Mouse (Mus musculus): ENCODE results near the gene 4922502D21Rik.
"Not testable (repeated sequence)": the region's sequence is repeated elsewhere in the genome, so short reads cannot be mapped to it uniquely, and the experiment has no call there.

Gene 4922502D21Rik

DNA sequence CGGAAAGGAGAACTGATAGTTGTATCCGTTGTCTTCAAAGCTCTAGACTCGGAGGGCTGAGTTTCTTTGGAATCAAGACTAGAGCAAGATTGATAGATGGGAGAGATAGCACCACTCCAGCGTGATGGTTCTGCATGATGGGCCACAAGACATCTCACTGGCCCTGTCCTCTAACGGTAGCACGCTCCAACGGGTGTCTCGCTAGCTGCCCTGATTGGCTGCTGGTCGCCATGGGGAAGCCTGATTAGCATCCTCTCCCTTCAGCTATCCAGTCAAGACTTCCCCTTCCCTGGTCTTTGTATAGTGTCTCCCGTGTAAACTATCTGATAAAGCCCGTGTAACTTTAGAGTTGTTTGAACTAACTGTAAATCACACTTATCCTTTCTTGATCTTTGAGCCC, at the start of gene 4922502D21Rik:
Gene 4922502D21Rik (minus strand): TSS at position 187 of the 400 bp plus-strand sequence.
- DNase-seq = no peak

DNA sequence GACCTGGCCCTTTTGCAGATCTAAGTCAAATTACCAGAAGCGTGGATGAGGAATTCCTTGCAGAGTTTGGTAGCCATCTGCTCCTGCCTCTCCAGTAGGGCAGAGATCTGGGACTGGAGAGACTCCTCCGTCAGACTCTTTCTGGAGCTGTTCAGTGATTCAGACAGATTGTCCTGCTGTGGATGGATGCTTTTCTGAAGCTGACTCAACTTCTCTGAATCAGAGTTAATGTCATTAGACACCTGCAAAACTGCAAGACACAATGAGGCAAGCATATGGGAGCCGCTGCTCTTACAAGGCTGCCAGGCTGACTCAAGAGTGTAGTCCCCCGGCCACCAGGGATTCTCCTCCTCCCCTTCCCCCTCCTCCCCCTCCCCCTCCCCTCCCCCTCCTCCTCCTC, 48.9 kb upstream of the 4922502D21Rik start:
- DNase-seq = no peak

- DNase-seq = no peak
Observed at GRCm38 (mm10) chr6:129374937-129375471, 43.4 kb upstream of the 4922502D21Rik start.

GRCm38 (mm10) chr6:129369374-129370132, 38.0 kb upstream of the 4922502D21Rik start:
- no peak for DNase-seq

DNA sequence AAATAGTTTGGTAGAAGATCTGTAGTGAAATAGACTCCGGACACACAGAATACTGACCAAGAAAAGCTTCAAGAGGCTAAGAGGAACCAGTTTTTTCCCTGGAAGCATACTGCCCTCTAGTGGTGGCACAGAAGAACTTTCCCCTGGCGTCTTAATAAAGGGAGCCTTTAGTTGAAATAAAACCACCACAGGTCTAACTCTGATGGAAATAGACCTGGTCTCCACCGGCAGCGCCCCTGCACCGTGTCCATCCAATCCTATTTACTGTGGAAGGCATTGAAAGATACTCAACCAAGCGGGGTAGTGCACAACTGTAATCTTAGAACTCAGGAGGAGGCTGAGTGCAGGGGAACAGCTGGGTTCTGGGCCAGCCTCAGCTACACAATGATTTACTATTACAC, 34.4 kb upstream of the 4922502D21Rik start:
- peak in 1 of 2 experiments; percentile 31 for DNase-seq

GRCm38 (mm10) chr6:129363942-129364341, 32.3 kb upstream of the 4922502D21Rik start:
- no peak for DNase-seq

DNA sequence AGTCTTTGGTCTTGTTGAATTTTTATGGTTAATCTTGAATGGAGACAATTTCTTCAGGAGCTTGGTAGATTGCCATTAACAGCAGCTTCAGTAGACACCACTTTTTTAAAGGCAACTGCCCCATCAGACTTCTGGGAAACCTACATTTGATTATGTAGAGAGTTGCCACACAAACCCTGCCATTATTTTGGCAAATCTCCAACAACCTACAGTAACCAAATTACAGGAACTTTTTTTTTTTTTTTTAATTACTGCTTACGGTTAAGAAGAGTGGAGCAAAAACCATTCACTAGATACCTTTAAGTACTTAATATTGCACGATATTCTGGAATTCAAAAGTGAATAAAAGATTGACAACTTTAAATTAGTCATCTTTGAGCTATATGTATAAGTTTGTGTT, 27.9 kb upstream of the 4922502D21Rik start:
- DNase-seq = no peak

DNA sequence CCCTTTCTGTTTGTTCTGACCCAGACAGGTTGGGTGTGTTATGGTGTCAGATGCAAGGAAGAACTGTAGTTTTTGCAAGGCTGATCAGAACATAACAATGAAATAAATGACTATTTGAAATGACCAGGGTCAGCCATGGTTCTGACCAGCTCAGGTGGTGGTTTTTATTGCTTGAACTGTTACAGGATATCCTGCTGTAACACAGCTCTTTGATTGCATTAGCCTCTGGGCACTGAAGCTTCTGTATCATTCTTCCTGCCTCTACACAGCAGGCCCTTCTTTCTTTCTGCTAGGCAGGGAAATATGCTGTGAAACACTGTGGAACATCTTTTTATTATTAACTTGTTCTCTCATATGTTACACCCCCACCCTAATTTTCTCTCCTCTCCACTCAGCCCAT, 24.8 kb upstream of the 4922502D21Rik start:
- no peak for DNase-seq

GRCm38 (mm10) chr6:129355774-129356173, 24.2 kb upstream of the 4922502D21Rik start:
- no peak for DNase-seq

GRCm38 (mm10) chr6:129351091-129351490, 19.5 kb upstream of the 4922502D21Rik start:
- no peak for DNase-seq

DNA sequence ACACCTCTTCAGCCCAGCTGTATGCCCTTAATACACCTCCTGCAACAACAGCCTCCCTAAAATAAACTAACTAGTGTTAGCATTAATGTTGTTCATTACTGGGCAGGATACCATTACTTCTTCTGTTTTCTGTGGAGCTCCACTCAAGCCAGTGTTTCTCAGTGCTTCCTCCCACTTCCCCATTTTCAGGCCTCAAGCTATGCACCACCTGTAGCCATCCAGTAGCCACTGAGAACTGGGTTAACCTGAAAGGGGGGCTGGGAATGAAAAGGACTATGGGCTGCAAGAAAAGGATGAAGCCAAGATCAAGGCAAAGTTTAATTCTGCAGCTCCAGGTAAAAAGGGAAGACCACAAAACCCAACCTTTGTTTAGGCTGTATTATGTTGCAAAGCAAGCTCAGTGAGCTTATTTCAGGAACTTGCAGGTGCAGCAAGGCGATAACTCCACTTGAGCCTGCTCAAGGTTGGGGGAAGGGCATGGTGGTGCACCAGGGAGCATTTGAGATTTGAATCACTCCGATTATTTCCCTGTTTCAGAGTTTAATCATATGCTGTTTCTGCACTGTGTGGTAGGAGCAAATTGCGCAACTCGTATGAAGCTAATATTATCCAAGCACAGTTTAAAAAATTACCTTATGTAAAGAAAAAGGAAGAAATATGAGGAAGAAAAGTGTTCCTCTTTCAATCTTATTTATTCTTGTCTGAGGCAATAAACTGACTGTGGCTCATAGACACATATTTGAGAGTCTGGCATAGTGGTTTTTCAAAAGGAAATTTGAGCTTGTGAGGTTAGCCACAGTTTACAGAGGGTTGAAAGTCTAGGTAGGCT, 18.1 kb upstream of the 4922502D21Rik start:
- peak; percentile 13 to 20 for DNase-seq

DNA sequence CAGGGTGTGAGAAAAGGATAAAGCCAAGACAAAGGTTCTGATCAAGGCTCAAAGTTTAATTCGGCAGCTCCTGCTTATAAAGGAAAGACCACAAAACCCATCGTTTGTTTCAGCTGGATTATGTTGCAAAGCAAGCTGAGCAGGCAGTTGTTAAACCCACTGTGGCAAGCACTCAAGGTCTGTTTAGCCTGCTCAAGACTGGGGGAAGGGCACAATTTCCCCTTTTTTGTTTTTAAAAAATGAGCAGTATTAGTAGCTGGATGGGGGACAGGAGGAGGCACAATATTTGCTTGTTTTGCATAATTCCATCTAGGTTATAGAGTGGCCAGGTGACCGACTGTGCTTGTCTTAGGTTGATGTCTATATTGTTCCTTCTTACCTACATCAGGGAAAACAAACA, 12.8 kb upstream of the 4922502D21Rik start:
- DNase-seq = no peak

DNA sequence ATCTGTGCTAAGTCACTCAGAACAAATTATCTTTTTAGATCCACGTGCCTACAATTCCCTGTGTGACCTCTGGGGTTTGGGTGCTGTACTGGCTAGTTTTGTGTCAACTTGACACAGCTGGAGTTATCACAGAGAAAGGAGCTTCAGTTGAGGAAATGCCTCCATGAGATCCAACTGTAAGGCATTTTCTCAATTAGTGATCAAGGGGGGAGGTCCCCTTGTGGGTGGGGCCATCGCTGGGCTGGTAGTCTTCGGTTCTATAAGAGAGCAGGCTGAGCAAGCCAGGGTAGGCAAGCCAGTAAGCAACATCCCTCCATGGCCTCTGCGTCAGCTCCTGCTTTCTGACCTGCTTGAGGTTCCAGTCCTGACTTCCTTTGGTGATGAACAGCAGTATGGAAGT, 10.8 kb upstream of the 4922502D21Rik start, which contains the start of gene Clec12a:
Gene Clec12a (plus strand): TSS at position 301 of the 400 bp plus-strand sequence.
- not testable (repeated sequence) for DNase-seq

- no peak for DNase-seq
Observed at GRCm38 (mm10) chr6:129337751-129338150, 6.2 kb upstream of the 4922502D21Rik start.

DNA sequence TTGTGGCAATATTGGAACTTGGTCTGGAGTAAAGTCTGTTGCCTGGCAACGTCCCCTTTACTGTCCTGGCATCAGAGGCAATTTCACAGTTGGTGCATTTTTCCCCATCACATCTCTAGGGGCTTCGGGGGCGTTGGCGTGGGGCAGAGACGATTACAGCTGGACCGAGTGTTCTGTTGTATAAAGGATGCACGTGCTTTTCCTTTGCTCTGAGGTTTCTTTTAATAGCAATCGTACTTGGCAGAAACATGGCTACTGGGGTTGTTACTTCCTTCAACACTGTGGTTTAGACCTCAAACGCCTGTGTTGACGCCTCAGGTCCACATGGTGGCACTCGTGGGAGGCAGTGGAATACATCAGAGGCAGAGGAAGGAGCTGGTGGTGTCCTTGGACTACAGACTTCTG, 2.1 kb upstream of the 4922502D21Rik start:
- peak; percentile 16 to 45 for DNase-seq

GRCm38 (mm10) chr6:129326568-129327150, 4.9 kb downstream of the 4922502D21Rik start:
- no peak for DNase-seq

DNA sequence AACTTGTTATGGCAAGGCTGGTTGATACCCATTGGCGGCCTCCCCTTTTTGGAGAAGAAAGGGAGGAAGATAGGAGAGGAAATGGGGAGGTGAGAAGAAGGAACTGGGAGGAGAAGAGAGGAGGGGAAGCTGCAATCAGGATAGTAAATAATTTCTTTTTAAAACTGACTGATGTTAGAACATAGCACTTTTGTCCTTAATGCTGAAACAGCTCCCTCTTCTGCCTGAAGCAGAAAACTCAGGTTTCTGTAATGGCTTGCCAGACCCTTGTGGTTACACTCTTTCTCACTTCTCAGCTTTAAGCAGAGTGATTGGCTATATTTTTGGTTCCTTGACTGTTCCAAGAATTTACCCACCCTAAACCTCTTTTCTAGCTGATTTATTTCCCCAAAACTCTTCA, 5.6 kb downstream of the 4922502D21Rik start:
- DNase-seq = no peak

DNA sequence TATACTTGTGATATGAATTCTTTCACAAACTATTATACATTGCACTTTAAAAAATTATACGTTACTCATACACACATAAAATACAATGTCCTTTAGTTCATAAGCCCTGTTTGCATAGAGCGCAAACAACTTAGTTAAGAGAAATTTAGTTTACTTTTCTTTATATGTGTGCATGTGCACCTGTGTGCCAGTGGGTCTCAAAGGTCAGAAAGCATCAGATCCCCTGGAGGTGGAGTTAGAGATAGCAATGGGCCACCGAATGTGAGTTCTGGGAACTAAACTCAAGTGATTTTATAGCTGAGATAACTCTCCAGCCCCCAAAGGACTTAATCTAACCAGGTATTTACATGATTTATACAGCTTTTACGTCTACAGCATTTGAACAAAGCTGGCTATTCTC, 12.3 kb downstream of the 4922502D21Rik start:
- no peak for DNase-seq

GRCm38 (mm10) chr6:129318395-129318794, 13.2 kb downstream of the 4922502D21Rik start:
- no peak for DNase-seq

DNA sequence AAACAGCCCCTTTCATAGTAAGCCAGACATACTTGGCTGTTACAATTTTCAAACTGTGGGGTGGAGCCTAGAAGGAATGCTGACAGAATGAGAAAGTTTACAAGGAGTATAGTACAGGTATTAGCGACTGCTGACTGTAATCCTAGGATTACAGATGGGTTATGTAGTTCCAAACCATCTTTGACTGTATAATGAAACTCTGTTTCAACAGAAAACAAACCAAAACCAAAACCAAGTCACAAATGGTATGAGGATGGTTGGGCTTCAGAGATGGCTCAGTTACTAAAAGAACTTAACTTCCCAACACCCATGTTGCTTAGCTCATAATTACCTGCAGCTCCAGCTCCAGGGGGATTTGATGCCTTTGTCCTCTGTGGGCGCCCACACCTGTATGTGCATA, 15.1 kb downstream of the 4922502D21Rik start:
- no peak for DNase-seq

GRCm38 (mm10) chr6:129315698-129316097, 15.9 kb downstream of the 4922502D21Rik start:
- DNase-seq = no peak

DNA sequence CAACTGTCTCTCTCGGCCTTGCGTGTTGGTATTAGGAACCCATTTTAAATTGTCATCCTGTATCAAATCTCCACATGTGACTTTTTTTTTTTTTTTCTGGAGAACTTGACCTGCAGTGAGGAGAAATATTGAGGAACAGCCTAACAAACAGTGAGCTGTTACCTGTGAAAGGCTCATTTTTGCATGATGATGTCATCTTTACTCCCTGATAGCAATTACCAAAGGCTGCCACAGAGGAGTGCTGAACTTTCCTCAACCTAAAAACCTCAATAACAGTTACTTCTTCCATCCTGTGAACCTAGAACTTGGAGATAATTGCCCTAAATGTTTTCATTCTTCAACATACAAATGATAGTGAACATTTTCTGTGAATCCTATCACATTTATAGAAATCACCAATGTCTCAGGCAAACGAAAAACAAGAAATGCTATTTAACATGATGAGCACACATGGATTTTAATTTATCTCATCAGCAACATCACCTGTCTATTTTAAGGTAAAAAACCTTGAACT, 16.9 kb downstream of the 4922502D21Rik start:
- DNase-seq = no peak

GRCm38 (mm10) chr6:129312499-129312898, 19.1 kb downstream of the 4922502D21Rik start:
- DNase-seq = no peak
